Mouse (Mus musculus) cerebellum, postnatal 4 days (tissue): Measurements from ENCODE around the gene Tagap.
A peak's percentile ranks its signal among the peaks of the same experiment; 100 is the strongest.

Experiments used
- DNase-seq, 2 experiments: peaks; one replicate each; pipeline ENCODE4 v3.0.0; 2022; ENCODE audit warnings: low spot score in 2 of 2, mixed read lengths in 1 of 2

The Tagap gene

GRCm38 (mm10) chr17:7925413-7926160, at the start of gene Tagap:
Gene Tagap (plus strand): TSS chr17:7926000.
- DNase-seq = no peak

- no peak for DNase-seq
These were observed 49.3 kb upstream of the Tagap start for GRCm38 (mm10) chr17:7876541-7876940.

GRCm38 (mm10) chr17:7877191-7877764, 48.5 kb upstream of the Tagap start:
- no peak for DNase-seq

- no peak for DNase-seq
These were observed 47.9 kb upstream of the Tagap start for GRCm38 (mm10) chr17:7877878-7878277.

DNA sequence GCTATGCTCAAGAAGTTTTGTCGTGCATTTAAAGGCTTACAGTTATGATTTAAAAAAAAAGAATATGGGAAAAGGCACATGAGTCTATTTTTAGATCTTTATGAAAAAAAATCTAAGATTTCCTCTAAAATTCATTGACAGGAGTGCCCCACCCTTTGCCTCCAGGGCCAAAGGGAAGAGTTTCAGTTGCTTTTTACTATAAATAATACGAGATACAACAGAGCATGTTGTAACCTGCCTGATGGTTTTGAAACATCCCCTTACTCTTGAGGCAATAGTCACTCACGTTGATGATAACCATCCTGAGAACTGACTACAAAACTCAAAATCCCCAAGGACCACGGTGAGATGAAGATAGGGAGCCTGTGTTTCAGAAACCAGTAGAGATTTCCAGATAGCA, 46.3 kb upstream of the Tagap start:
- no peak for DNase-seq

GRCm38 (mm10) chr17:7883126-7883525, 42.7 kb upstream of the Tagap start:
- DNase-seq = no peak

DNA sequence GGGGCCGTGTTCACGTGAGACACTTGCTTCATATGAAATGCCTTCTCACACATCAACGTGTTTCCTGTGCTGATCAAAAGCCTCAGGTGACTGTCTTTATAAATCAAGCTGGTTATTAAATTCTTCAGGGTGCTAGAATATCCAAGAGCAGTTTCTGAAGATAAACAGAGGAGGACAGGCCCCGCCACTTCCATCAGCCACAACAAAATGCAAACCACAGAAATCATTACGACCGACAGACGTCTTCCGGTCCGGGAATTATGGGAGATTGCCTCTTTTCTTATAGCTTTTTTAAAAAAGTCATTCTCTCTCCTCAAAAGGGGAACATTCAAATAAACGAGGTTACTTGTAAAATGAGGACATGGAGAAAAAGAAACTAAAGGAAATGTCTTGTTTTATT, 41.2 kb upstream of the Tagap start:
- DNase-seq = no peak

DNA sequence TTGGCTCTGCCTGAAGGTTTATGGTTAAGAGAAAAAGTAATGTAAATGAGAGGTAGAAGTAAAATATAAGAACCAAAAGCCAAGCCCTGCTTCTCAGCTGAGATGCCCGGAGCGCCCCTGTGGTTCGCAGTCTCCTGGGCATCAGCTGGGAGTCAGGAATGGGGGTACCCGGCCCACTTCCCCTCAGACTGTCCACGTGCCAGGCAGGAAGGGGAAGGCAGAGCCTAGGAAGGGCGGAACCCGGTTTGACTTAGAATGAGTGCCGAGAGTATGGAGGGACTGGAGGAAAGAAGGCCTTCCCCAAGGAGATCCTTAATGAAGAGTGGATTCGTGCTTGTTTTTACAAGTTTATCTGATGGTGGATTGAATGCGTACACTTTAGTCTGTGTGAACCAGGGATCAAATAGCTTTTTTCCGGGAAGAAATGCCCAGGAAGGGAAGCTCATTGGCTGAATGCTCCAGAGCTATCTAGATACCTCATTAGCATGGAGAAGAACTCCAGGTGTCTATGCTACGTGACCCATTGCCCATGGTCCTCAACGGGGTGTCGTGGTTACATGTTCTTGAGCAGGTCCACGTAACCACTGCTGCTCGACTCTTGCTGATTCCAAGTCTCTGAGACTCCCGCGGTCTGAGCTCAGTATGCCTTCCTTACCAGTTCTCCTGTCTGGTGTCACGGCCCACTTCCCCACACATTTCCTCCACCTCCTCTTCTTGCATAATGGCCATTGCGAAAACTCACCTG, 38.6 kb upstream of the Tagap start:
- DNase-seq = no peak

GRCm38 (mm10) chr17:7888291-7888690, 37.5 kb upstream of the Tagap start:
- DNase-seq = no peak

GRCm38 (mm10) chr17:7889026-7889425, 36.8 kb upstream of the Tagap start:
- no peak for DNase-seq

- DNase-seq = no peak
These were observed 33.1 kb upstream of the Tagap start for GRCm38 (mm10) chr17:7892676-7893075.

DNA sequence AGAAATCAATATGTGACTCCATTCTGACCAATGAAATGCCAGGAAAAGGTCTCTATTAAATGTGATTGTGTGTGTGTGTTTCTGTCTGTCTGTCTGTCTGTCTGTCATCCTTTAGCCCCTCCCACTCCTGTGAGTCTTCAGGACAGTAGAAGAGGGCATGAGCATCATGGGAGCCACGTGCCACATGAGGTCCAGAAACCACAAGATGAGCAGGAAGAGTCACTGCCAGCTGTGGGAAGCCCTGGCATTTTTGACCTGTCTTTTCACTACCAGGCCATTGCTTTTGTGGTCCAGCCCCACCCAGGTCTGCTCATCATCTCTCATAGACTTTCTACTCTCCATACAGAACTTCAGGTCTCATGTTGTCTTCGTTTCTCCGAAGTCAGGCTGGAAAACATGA, 31.7 kb upstream of the Tagap start:
- no peak for DNase-seq

- no peak for DNase-seq
These were observed 29.7 kb upstream of the Tagap start for GRCm38 (mm10) chr17:7896047-7896635.

GRCm38 (mm10) chr17:7897120-7897519, 28.7 kb upstream of the Tagap start:
- DNase-seq = no peak

DNA sequence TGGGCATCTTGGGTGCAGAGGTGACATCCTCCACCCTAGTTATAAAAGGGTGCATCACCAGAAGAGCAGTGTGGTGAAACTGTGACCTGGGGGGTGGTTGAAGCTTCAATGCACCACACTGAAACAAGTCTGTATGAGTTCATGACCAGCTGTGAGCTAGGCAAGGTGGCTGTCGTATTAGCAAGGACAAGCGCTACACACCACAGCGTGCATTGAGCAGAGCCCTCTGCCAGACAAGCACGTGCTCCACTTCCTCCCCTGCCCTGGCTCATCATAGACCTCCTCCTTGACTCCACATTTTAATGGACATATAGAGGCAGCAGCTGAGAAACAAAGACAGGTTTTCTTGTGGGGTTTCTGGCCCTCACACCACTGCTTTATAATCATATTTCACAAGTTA, 28.0 kb upstream of the Tagap start:
- no peak for DNase-seq

- DNase-seq = no peak
These were observed 26.6 kb upstream of the Tagap start for GRCm38 (mm10) chr17:7899233-7899632.

- no peak for DNase-seq
These were observed 25.8 kb upstream of the Tagap start for GRCm38 (mm10) chr17:7899961-7900360.

DNA sequence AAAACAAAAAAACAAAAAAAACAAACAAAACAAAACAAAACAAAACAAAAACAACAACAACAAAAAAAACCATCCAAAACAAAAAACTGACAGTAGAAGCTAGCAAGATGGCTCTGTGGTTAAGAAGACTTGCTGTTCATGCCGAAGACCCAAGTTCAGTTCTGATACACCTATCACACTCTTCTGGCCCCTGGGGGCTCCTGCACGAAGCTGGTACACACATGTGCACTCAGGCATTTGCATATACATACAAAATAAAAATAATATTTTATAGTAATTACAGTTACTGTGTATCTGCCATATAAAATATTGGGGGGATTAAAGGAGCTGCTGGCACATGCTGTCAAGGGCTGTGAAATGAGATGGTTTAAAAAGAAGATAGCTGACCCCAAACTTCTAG, 24.3 kb upstream of the Tagap start:
- DNase-seq = no peak

DNA sequence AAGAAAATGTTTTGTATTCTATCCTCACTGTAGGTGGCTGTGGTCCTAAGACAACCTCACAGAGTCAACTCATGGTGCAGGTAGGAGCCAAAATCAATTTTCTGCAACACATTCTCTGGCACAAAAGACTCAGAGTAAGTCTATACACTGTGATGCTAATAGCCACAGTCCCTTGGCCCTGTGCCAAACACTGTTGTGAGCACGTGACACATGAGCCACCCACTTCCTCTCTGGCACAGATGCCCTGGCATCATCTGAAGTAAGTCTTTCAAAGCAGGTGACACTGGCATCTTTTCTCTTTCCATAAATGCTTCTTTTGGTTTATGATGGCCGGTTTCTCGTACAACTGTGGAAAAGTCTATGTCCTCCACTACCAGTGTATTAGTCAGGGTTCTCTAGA, 23.4 kb upstream of the Tagap start:
- peak in 1 of 2 experiments; percentile 37 for DNase-seq

DNA sequence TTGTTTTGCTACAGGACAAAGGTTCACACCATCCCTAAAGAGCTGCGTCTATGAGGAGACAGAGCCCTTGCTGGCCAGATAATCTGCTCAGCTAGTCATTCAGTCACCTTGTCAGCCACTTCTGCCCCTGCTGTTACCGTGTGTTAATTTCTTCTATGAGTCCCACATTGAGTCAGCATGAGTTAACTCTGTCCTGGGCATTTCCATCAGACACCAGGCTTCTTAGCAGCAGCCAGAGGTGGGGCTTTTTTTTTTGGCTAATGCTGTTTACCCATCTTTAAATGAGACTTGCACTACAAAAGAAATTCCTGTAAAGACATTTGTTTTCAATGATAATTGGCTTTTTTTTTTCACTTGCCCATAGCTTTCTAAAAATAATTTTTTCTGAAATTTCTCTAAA, 20.8 kb upstream of the Tagap start:
- DNase-seq = no peak

GRCm38 (mm10) chr17:7905936-7906685, 19.7 kb upstream of the Tagap start:
- no peak for DNase-seq
